Mouse (Mus musculus): ENCODE measurements around the gene Pde8b.

Pde8b gene

DNA sequence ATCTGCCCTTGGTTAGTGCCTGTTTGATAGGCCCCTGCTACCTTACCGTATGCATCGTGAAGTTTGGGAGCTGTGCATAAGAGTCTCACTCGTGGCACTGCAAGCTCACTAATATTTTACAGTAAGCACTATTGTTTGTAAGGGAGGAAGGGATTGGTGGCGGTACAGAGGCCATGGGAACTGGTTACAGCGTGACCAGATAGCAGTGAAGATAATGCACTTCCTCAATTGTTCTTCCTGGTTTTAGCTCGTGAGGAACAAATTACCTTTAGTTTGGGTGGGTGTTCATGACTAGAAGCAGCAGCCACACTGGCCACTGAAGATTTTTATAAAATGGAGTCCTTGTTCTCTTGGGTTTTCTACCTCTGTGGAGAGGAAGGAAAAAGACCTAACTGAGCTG is 230.8 kb downstream of the Pde8b start:
- peak; percentile 14 for DNase-seq (ENCODE audit: low read depth)

DNA sequence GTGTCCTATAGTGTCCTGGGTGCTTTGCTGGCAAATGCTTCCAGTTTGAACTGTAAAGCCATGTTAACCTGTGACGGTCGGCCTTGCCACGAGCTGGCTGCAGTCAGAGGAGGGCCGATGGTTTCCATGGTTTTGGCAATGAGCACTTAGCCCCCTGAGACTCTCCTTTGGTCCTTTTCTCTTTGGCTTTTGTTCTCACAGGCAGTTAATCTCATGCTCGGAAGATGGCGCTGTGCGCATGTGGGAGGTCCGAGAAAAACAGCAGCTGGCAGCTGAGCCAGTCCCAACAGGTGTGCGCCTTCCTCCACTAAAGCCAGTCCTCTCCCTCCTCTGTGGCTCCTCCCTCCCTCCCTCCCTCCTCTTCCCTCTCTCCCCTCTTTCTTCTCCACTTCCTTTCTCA is 232.2 kb downstream of the Pde8b start:
- peak; percentile 52 for DNase-seq (ENCODE audit: low read depth)

DNA sequence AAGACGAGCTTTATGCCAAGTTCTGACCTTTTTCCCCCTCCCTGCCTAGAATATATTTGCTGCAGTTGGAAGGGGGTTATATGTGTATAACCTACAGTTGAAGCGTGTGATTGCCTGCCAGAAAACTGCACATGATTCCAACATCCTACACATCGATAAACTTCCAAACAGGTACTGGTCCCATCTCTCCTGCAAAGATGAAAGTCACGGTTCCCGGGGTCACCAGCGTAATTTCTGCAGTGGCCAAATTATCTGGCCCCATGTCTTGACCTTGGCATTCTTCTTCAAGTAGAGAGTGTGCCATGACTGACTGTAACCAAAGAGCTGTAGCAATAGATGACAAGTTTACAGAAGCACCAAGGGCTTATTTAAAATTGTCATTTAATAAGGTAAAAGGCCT is 232.9 kb downstream of the Pde8b start:
- DNase-seq (ENCODE audit: low read depth), result no peak

DNA sequence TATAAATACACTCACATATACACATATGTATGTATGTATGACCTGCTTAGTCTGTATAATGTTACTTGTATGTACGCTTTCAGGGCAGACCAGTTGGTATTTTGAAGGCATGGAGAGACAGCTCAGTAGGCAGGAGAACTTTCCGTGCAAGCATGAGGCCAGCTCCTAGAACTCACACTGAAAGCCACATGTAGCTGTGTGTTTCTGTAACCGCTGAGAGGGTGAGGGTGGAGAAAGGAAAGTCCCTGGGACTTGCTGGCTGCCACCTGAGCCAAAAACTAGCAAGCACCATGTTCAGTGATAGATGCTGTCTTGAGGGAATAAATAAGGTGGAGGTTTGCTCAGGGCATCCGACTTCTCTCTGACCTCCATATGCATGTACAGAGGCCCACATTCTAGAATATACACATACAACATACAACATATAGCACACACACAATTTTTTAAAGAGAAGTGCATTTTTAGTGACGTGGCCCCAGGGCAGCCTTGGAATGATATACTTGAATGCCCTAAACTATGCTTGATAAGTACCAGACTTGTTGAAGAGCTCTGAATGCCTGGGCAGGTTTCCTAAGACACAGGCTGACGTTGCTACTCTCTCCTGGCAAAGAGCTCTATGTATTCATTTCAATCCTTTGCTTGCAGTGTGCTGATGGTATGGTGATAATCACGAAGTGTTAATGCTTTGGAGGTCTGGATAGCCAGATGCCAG is 238.4 kb downstream of the Pde8b start:
- no peak for DNase-seq (ENCODE audit: low read depth)

DNA sequence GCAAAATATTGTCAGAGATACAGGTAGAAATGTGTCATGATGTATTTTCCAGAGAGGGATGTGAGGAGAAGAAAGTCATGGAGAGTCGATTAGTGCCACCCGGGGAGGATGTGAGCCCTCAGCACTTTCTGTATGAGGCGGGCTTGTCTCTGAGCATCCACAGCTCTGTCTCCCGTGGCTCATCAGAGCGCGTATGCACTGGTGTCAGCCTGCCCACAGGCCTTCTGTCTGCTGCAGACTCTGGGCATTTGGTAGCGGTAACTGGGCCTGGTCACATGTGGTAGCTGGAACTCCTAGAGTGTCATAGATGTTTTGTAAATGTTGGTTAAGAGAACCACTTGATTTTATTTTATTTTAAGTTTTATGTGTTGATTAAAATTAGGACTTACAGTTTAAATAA is 240.9 kb downstream of the Pde8b start:
- DNase-seq (ENCODE audit: low read depth), result no peak

DNA sequence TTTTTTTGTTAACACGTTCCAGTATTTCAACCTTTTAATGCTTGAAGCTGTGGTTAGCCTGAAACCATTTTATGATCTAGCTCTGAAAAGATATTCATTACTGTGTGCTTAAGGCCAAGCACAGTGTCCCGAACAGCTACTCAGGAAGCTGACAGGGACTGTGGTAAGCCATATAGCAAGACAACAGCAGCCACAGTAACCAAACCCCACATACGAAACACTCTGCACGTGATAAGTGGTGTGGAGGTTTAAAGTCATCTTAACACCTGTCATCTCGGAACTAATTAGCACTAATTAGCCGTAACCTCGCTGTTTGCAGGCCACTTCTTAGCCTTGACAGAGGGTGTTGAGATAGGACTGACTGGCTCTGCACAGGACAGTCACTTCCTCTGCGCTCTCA is 242.9 kb downstream of the Pde8b start:
- no peak for DNase-seq (ENCODE audit: low read depth)

DNA sequence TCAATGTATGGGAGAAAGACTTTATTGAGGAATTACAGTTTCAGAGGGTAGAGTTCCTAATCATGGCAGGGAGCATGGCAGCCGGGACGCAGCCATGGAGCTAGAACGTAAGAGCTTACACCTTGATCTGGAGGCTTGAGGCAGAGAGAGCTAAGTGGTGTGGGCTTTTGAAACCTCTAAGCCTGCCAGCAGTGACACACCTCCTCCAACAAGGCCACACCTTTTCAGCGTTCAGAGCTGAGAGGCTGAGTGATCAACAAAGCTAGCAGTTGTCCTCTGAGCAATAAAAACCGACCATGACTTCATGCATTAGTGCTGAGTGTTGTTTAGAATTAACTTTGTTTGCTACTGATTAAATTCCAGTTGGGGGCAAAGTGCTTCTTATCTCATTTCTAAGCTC is 259.6 kb downstream of the Pde8b start:
- DNase-seq (ENCODE audit: low read depth), result no peak

DNA sequence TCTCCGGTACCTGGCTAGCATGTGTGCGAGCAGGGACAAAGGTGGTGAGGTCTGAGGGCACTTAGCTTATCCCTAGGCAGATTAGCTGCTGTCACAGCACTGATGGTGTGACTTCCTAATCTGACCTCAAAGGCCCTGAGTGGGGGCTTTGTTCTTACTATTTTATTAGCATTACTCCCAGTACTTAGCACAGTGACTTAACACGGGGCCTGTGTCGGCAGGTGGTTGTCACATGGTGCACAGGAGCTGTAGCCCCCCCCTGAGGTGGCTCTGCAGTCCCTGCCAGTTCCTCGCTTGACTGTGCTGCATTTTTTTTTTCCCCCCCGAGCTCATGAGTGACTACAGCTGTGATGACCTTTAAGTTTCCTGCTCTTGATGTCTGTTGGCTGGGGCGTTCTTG is 271.1 kb downstream of the Pde8b start:
- DNase-seq (ENCODE audit: low read depth), result no peak

DNA sequence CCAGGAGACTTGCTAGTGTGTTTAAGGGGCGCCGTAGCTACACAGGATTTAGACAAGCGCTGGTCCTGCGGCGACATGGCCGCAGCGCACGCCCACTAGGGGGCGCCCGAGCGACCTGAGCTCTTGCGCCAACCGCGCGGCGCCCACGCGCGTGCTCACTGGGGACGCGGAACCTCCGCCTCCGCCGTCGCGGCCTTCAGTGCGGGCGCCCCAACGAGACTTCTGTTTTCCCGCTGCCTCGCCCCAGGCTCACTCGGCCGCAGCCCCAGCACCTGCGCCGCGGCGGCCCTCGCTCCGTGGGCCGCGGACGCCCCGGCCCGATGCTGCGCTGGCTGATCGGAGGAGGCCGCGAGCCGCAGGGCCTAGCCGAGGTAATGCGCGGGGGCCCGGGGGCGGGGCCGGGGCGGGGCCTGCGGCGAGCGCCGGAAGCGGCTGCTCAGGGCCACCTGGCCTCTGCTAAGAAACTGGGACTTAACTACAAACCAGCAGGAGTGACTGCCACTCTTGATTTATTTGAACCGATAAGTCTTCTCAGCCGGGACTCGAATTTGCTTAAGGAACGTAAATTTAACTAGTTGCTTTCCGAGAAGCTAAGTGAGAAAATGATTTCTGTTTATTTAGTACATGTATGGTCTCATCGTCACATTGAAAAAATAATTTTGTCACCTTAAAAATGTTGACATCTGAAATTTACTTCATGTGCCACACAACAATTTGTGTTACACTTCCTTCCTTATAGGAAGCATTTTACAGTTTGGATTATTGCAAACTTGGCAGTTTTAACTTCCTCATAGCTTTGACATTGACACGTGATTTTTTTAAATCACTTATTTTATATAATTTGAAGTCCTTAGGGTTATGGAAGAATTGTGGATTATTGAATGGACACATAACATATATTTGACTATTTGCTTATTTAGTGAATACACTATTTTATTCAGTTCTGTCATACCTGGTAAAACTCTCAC is 273.6 kb downstream of the Pde8b start, which contains the start of gene Wdr41:
Gene Wdr41 (plus strand): TSS at position 126 of the 968 bp plus-strand sequence.
- peak; percentile 87 for DNase-seq (ENCODE audit: low read depth)

DNA sequence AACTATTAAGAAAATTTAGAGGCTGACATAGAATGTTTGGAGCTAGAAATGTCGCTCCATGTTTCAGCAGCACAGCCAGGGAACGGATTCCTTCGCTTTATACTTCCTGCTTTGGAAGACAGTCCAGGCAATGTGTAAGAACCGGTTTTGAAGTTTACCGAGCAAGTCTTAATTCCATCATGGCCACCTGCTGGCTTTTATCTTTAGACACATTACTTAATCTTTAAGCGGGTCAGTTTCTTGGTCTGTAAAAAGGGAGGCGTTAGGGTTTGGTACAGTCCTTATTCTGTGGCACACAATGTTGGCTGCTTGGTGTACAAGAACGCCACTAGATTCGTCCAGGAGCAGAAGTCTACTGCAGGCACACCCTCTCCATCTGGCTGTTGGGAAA is 274.3 kb downstream of the Pde8b start:
- DNase-seq (ENCODE audit: low read depth), result no peak
